Mouse (Mus musculus): ENCODE measurements around the gene Hsd17b14. TPM values are rescaled to one million over a fixed set of nuclear protein-coding genes. Genes with fewer than 3 reads are reported as not detected.

Gene Hsd17b14
- polyA plus RNA-seq, 1 experiment from 2014 or later = 0.60 TPM

DNA sequence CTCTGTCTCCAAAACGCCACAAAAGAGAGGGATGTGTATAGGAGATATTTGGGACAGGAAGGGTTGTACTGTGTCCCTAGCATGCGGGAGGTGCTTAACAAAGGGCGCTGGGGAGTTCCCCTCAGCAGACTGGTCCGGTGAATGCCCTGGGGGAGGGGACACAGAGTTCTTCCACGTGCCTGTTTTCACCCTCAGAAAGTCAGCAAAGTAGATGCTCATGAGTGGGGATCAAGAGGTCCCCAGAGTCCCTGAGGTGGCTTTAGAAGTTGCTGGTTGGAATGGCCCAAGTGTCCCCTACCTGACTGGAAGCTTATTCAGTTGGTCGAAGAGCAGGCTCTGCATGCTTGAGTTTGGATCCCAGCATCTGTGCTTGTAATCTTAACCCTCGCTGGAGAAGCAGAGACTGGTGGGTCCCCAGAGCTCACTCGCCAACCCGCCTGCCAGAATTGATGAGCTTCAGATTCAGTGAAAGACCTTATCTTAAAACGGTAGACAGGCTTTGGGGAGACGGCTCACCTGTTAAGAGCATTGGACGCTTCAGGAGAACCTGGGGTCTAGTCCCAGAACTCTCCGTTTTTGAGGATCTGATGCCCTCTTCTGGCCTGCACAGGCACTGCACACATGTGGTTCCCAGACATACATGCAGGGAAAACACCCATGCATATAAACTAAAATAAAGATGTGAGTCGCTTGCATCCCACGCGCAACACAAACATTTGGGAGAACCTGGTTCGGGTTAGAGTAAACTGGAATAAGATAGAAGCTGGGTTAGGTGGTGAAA lies 6.3 kb downstream of the Hsd17b14 start:
- WGBS = 28% methylated on average over 17 of the region's 17 CpGs
- no peaks in the 10 kb centered on the region for H3K9me3 ChIP-seq (ENCODE audit: control insufficient read depth, low read length)

DNA sequence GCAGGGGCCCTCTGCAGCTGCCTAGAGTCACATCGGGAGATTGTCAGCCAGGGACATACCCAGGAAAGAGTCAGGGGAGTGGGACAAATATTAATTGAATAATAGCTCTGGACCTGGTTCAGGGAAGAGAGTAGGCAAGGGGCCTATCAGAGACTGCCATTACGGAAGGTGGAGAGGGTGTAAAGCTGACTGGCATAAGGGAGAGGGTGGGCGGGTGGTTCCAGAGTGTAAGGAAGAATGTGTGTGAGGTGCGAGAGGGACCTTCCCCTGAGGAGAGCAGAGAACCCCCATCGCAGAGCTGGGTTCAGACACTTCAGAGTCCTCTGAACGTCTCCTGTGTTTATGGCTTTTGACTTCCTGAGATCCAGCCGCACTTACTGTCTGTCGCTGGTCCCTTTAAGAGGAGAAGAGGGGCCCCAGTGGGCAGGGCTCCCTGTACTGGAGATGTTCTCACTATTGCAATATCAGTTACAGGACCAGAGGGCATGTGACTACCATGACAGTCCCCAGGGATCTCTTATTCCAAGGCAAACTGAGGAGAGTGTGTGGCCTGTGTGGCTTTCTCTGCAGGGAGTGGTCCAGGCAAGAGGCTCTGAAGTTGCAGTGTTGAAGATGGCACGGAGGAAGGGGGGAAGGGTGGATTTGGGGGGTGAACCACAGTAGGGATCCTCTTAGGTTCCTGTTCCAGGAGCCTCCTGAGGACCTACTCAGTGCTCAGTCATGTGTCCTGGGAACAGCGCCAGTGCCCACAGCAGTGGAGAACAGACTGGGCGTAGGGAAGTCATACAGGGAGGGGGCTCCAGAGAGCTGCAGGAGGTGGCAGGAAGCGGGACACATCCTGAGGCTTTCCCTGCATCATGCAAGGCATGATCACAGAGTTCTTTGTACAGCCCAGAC lies 7.2 kb downstream of the Hsd17b14 start:
- Histone ChIP-seq H3K4me2 (ENCODE audit: low read depth, low read length) (no peak overlapping the region), H3K9me3 (ENCODE audit: control insufficient read depth, low read length) (no peaks in the 10 kb centered on the region), H3K9ac (replicated peaks; ENCODE audit: low read depth, low read length) (no peak overlapping the region), H3K27me3 (ENCODE audit: control insufficient read depth, insufficient read depth, low read length) (no peaks in the 10 kb centered on the region), H3K27ac (ENCODE audit: low read depth, low read length) (no peak overlapping the region), H3K4me1 (ENCODE audit: control insufficient read depth, insufficient read depth, low read length) (no peaks in the 10 kb centered on the region), H3K36me3 (ENCODE audit: control insufficient read depth, insufficient read depth, low read length) (no peaks in the 10 kb centered on the region), H3K4me3 (ENCODE audit: low read depth, low read length) (no peak overlapping the region)
- ATAC-seq (ENCODE audit: low read depth) = no peak
- 46% methylated on average over 12 of the region's 12 CpGs for WGBS

More for the DNA sequence above, 6.3 kb downstream of the Hsd17b14 start:
- no peak overlapping the region for H3K4me3 ChIP-seq (ENCODE audit: low read depth, low read length)
- ATAC-seq (ENCODE audit: low read depth) = 0 out of 2 replicates have a peak, but pooled peaks have one; percentile 44
- H3K27ac ChIP-seq (ENCODE audit: low read depth, low read length) = no peak overlapping the region
- no peak overlapping the region for H3K9ac ChIP-seq (replicated peaks; ENCODE audit: low read depth, low read length)
- H3K36me3 ChIP-seq (ENCODE audit: control insufficient read depth, insufficient read depth, low read length) = no peaks in the 10 kb centered on the region
- no peak overlapping the region for H3K4me2 ChIP-seq (ENCODE audit: low read depth, low read length)
- no peaks in the 10 kb centered on the region for H3K4me1 ChIP-seq (ENCODE audit: control insufficient read depth, insufficient read depth, low read length)
- H3K27me3 ChIP-seq (ENCODE audit: control insufficient read depth, insufficient read depth, low read length) = no peaks in the 10 kb centered on the region

GRCm38 (mm10) chr7:45564811-45565210 lies 10.1 kb downstream of the Hsd17b14 start:
- WGBS = 84% methylated on average over 2 of the region's 2 CpGs
- H3K4me1 ChIP-seq (ENCODE audit: control insufficient read depth, insufficient read depth, low read length) = no peaks in the 10 kb centered on the region

GRCm38 (mm10) chr7:45565446-45565845 lies 10.8 kb downstream of the Hsd17b14 start:
- Histone ChIP-seq H3K4me3 (ENCODE audit: low read depth, low read length) (no peak overlapping the region), H3K4me1 (ENCODE audit: control insufficient read depth, insufficient read depth, low read length) (no peaks in the 10 kb centered on the region), H3K9me3 (ENCODE audit: control insufficient read depth, low read length) (no peaks in the 10 kb centered on the region), H3K27me3 (ENCODE audit: control insufficient read depth, insufficient read depth, low read length) (no peaks in the 10 kb centered on the region; the same call in 1 of the 2 replicates), H3K27ac (ENCODE audit: low read depth, low read length) (no peak overlapping the region), H3K9ac (replicated peaks; ENCODE audit: low read depth, low read length) (no peak overlapping the region), H3K4me2 (ENCODE audit: low read depth, low read length) (no peak overlapping the region), H3K36me3 (ENCODE audit: control insufficient read depth, insufficient read depth, low read length) (no peaks in the 10 kb centered on the region)
- 93% methylated on average over 9 of the region's 9 CpGs for WGBS
- ATAC-seq (ENCODE audit: low read depth) = no peak

More at GRCm38 (mm10) chr7:45564811-45565210, 10.1 kb downstream of the Hsd17b14 start:
- Histone ChIP-seq H3K4me3 (ENCODE audit: low read depth, low read length) (no peak overlapping the region), H3K9ac (replicated peaks; ENCODE audit: low read depth, low read length) (no peak overlapping the region), H3K9me3 (ENCODE audit: control insufficient read depth, low read length) (no peaks in the 10 kb centered on the region), H3K27me3 (ENCODE audit: control insufficient read depth, insufficient read depth, low read length) (no peaks in the 10 kb centered on the region), H3K4me2 (ENCODE audit: low read depth, low read length) (no peak overlapping the region), H3K36me3 (ENCODE audit: control insufficient read depth, insufficient read depth, low read length) (no peaks in the 10 kb centered on the region), H3K27ac (ENCODE audit: low read depth, low read length) (no peak overlapping the region)
- no peak for ATAC-seq (ENCODE audit: low read depth)

GRCm38 (mm10) chr7:45567112-45567779 lies 12.6 kb downstream of the Hsd17b14 start:
- Histone ChIP-seq H3K27ac (ENCODE audit: low read depth, low read length) (peak overlapping the region; percentile 58; the same call in 1 of the 2 replicates), H3K9ac (replicated peaks; ENCODE audit: low read depth, low read length) (no peak overlapping the region), H3K36me3 (ENCODE audit: control insufficient read depth, insufficient read depth, low read length) (no peaks in the 10 kb centered on the region), H3K9me3 (ENCODE audit: control insufficient read depth, low read length) (no peaks in the 10 kb centered on the region), H3K4me3 (ENCODE audit: low read depth, low read length) (no peak overlapping the region), H3K4me2 (ENCODE audit: low read depth, low read length) (peak overlapping the region; percentile 72; the same call in 1 of the 2 replicates), H3K27me3 (ENCODE audit: control insufficient read depth, insufficient read depth, low read length) (no peaks in the 10 kb centered on the region; the same call in 1 of the 2 replicates), H3K4me1 (ENCODE audit: control insufficient read depth, insufficient read depth, low read length) (peaks cover 5% of the 10 kb centered on the region; the same call in 1 of the 2 replicates)
- ATAC-seq (ENCODE audit: low read depth) = no peak
- 68% methylated on average over 8 of the region's 8 CpGs for WGBS

GRCm38 (mm10) chr7:45567780-45568516 lies 13.3 kb downstream of the Hsd17b14 start:
- WGBS = under 1% methylated on average over 24 of the region's 24 CpGs
- H3K9ac ChIP-seq (replicated peaks; ENCODE audit: low read depth, low read length) = peak overlapping the region; percentile 39; the same call in 1 of the 2 replicates
- no peaks in the 10 kb centered on the region for H3K9me3 ChIP-seq (ENCODE audit: control insufficient read depth, low read length)
- peaks cover 5% of the 10 kb centered on the region; the same call in 1 of the 2 replicates for H3K4me1 ChIP-seq (ENCODE audit: control insufficient read depth, insufficient read depth, low read length)
- peak overlapping the region; percentile 40 for H3K4me3 ChIP-seq (ENCODE audit: low read depth, low read length)
- no peaks in the 10 kb centered on the region for H3K36me3 ChIP-seq (ENCODE audit: control insufficient read depth, insufficient read depth, low read length)
- peak overlapping the region; percentile 72 for H3K4me2 ChIP-seq (ENCODE audit: low read depth, low read length)
- no peaks in the 10 kb centered on the region; the same call in 1 of the 2 replicates for H3K27me3 ChIP-seq (ENCODE audit: control insufficient read depth, insufficient read depth, low read length)
- ATAC-seq (ENCODE audit: low read depth) = peak; percentile 94
- H3K27ac ChIP-seq (ENCODE audit: low read depth, low read length) = peak overlapping the region; percentile 58

DNA sequence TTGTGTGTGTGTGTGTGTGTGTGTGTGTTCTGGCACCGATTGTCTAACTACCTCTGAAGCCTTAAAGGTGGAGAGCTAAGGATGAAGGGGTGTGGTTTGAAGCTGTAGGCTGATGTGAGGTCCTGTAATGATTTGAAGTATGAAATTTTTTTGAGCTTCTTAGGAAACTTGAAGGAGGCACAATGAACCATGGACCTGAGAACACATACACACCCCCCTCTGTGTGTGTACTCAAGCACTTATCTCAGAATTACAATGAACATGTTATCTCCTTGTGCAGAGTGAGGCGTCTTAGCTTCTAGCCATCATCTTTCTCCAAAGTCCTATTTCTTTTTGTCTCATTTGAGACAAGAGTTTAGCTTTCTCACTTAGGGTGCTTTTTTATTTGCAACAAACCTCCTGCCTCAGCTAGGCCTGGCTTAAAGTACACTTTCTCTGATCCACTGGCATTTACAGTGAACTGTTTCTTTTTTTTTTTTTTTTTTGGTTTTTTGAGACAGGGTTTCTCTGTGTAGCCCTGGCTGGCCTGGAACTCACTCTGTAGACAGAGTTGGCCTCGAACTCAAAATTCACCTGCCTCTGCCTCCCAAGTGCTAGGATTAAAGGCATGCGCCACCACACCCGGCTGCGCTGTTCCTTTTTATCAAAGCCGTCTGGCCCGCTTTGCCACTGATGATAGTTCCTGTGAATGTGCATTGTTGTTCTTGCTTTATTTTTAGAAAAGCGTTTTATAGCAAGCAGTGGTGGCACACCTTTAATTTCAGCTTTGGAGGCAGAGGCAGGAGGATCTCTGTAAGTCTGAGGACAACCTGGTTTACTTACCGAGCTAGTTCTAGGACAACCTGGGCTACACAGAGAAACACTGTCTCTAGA lies 14.1 kb downstream of the Hsd17b14 start:
- Histone ChIP-seq H3K27ac (ENCODE audit: low read depth, low read length) (peak overlapping the region; percentile 34; the same call in 1 of the 2 replicates), H3K9ac (replicated peaks; ENCODE audit: low read depth, low read length) (no peak overlapping the region), H3K9me3 (ENCODE audit: control insufficient read depth, low read length) (no peaks in the 10 kb centered on the region), H3K4me2 (ENCODE audit: low read depth, low read length) (peak overlapping the region; percentile 72), H3K4me3 (ENCODE audit: low read depth, low read length) (peak overlapping the region; percentile 40; the same call in 1 of the 2 replicates), H3K4me1 (ENCODE audit: control insufficient read depth, insufficient read depth, low read length) (peaks cover 5% of the 10 kb centered on the region; the same call in 1 of the 2 replicates), H3K27me3 (ENCODE audit: control insufficient read depth, insufficient read depth, low read length) (no peaks in the 10 kb centered on the region; the same call in 1 of the 2 replicates), H3K36me3 (ENCODE audit: control insufficient read depth, insufficient read depth, low read length) (no peaks in the 10 kb centered on the region)
- WGBS = 82% methylated on average over 10 of the region's 10 CpGs
- ATAC-seq (ENCODE audit: low read depth) = no peak

Data from neural tube, embryonic 14.5 days (tissue).